Mouse (Mus musculus) liver, postnatal 0 days (tissue): Measurements from ENCODE around the gene Rgs6.

Experiments used
- CTCF ChIP-seq: sonication (generic); IDR thresholded peaks from 2 replicates; pipeline ENCODE4 v1.5.1; 2016; ENCODE audit warnings: antibody characterized with exemption, low read depth
- EP300 ChIP-seq: IDR thresholded peaks from 2 replicates; pipeline ENCODE4 v1.6.1; 2016; ENCODE audit warnings: antibody characterized with exemption, low read depth, mild to moderate bottlenecking

- no peak for TF ChIP-seq CTCF
- TF ChIP-seq EP300, result no peak
These were observed 373.0 kb downstream of the Rgs6 start for GRCm38 (mm10) chr12:82961111-82961510.
